Mouse (Mus musculus): Measurements from ENCODE around the gene Ffar3.
"Not testable (repeated sequence)": the region's sequence is repeated elsewhere in the genome, so short reads cannot be mapped to it uniquely, and the experiment has no call there.

Ffar3 gene

DNA sequence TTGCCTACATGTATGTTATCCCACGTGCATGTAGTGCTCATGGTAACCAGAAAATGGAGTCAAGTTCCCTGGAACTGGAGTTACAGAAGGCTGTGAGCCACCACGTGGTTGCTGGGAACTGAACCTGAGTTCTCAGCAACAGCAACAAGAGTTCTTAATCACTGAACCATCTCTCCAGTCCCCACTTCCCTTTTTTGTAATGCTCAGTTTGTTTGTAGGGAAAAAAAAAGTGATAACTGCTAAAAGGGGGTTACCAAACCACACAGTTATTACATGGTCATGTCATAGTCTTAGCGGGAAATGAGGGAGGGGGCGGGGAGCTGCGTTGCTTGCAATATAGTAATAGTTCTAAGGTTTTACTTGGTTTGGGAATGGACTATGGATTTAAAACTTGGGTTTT is 13.9 kb downstream of the Ffar3 start:
- no peak for DNase-seq

DNA sequence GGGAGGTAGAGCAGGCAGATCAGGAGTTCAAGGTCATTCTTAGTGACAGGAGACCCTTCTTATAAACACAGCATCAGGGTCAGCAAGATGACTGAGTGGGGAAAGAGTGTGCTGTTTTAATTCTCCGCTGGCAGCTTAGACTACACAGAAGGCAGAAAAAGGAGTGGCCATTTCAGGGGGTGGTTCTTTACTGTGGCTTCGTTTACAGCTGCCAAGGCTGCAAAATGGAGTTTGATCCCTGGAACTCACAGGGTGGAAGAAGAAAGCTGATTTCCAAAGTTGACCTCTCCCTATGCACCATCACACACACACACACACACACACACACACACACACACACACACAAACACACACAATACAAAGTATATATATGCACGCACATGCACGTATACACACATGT is 14.6 kb downstream of the Ffar3 start:
- no peak for DNase-seq

DNA sequence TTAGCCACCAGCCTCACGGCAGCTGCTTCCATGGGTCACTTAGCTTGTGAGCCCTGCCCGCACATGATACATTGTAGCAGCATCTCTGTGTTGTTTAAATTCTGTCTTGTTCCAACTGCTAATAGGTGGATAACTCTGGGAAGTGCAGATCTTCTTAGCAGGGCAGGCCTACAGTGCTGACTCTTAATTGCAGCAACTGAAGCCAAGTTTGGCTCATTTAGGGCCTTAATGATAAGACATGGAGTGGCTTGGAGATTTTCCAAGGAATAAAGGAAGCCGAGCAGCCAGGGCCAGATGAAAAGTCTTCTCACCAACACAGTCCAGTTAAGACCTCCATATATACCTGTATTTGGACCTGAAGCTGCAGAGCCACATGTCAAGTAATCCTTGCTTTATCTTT is 15.7 kb downstream of the Ffar3 start:
- no peak for DNase-seq

GRCm38 (mm10) chr7:30837277-30837676 is 18.7 kb downstream of the Ffar3 start:
- no peak for DNase-seq

DNA sequence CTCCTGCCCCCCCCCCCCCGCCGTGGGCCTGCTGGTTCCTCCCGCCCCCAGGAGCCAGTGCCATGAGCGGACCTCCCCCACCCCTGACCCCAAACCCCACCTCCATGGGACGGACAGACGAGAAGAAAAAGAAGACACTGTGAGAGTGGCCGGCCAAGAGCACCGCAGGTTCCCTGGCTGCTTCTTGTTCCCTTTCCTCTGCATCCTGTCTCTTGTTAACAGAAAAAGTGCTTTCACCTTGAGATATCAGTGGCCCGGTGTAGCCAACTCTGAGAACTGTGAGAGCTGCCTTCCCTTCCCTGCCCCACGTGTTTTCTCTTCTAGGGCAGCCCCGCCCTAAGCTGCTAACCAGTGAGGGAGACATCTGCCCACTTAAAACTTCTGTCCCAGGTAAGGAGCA is 23.3 kb downstream of the Ffar3 start:
- DNase-seq = not testable (repeated sequence)

- no peak for DNase-seq
These were observed 23.7 kb downstream of the Ffar3 start for GRCm38 (mm10) chr7:30832261-30832660.

- no peak for DNase-seq
These were observed 26.6 kb downstream of the Ffar3 start for GRCm38 (mm10) chr7:30829428-30829827.

- DNase-seq = not testable (repeated sequence)
These were observed 27.1 kb downstream of the Ffar3 start for GRCm38 (mm10) chr7:30828871-30829270.

DNA sequence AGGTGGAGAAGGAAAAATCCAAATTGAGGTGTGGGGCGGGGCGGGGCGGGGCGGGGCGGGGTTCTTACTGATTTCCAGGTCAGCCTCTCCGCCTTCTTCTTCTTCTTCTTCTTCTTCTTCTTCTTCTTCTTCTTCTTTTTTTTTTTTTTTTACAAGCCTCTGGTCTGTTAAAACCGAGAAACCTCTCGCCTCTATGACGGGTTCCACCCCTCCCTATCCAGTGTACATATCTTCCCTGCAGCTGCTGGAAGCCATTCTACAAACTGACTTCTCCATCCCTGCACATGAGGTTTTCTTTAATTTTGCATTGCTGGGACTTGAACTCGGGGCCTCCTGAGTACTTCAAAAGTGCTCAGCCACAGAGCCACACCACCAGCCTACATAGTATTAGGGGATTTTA is 29.3 kb downstream of the Ffar3 start:
- no peak for DNase-seq

DNA sequence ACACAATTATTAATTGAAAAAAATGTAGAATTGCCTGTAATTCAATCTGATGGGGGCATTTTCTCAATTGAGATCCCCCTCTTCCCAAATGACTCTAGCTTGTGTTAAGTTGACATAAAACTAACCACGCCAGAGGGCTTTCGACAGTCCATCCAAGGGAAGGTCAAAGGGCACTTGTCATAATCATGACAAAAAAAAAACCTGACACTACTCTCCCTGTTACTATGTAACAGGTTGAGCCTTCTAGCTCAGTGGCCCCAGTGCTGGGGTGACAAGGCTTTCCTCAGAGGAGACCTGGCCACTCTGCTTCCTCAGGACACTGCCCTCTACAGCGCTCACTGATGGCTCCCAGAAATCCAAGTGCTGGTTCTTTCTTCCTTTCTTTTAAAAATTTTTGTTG is 31.7 kb downstream of the Ffar3 start:
- DNase-seq = no peak

DNA sequence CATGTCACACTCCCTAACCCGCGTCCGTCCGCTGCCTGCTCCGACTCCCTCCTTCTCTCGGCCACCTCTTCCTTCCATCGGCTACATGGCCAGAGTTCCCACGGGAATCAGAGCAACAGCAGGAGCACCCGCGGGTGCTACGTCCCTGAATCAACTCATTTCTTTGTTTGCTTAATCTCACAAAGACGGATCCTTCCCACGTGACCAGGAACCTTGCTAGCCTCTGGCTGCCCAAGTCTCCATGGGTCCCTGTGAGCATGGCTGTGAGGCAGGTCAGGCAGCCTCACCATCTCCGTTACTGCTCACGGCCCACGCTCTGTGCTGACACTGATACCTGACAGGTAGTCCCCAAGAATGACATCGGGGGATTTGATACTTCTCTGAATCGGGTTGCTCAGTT is 32.3 kb downstream of the Ffar3 start, which contains the start of gene Ffar2:
TSS of gene Ffar2 (minus strand) at position 101 of the 400 bp plus-strand sequence.
- no peak for DNase-seq

DNA sequence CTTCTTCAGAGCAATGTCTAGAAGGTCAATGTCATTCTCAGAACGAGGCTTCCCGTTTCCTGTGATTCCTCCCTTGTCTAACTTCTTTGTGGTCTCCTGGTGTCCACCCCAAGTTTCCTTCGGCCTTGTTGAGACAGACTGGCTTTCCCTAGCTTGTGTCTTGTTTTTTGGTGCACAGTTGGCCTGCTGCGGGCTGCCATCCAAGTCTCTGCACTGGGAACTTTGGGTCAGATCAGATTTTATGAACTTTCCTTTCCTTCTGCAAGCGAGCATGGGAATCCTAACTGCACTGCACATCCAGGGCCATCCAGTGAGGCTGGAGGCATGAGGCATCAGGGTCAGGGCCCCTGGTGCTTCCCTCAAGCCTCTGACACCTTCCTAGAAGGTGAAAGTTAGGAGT is 34.4 kb downstream of the Ffar3 start:
- no peak for DNase-seq

DNA sequence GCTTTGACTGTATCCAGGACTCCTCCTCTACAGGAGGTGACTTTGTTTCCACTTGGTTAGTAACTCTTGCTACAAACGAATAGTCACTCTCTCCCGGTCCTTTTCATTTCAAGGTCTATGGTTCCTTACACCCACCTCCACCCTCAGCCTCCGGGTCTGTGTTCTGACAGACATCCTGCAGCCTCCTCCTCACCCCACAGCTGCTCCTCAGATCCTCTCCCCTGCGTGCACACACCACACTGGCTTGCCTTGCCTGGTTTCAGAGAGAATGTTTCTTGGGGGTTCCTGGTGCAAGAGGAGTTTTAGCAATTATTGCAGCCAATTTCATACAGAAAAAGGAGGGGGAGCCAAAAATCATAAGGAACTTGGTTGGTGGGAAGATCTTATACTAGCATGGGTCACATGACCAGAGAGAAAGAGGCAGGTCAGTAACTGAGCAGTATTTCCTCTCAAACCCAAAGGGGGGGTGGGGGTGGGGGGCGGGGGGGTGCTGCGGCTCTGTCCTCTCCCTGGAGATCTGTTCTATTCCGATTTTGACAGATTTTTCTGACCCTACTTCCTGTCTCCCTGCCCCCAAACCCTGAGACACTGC is 35.0 kb downstream of the Ffar3 start:
- no peak for DNase-seq

DNA sequence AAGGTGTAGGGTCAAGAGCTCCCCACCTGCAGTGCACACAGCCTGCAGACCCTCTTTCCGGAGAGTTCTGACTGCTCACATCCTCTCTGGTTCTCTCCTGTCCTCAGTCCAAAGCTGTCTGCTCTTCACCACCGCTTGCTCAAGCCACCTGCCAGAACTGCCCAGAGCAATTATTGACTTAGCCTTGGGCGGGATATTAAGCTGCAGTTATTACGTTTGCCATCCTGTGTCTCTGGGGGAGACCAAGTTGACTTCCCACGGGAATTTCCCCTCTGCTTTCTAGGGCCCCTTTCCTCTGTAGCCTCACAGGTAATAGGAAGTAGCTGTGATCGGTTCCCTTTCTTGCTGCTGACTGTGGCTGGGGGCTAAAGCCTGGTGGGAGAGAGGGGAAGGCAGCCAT is 35.8 kb downstream of the Ffar3 start:
- DNase-seq = no peak

- DNase-seq = no peak
These were observed 43.6 kb downstream of the Ffar3 start for GRCm38 (mm10) chr7:30812291-30812807.

- no peak for DNase-seq
These were observed 44.2 kb downstream of the Ffar3 start for GRCm38 (mm10) chr7:30811757-30812290.

DNA sequence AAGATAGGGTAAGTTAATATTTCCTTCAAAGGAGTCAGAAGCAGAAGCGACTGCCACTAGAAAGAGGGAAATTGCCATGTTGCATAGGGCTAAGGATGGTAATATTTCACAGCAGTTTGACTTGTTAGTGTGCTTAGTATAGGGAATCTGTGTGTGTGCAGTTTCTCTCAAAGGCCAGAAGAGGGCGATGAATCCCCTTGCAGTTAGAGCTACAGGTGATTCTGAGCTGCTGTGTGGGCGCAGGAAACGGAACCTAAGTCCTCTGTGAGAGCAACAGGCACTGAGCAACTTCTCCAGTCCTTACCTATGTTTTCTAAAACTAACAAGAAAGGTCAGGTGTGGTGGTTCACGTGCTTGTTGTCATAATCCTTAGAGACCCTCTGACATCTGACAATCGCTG is 45.7 kb downstream of the Ffar3 start:
- no peak for DNase-seq

DNA sequence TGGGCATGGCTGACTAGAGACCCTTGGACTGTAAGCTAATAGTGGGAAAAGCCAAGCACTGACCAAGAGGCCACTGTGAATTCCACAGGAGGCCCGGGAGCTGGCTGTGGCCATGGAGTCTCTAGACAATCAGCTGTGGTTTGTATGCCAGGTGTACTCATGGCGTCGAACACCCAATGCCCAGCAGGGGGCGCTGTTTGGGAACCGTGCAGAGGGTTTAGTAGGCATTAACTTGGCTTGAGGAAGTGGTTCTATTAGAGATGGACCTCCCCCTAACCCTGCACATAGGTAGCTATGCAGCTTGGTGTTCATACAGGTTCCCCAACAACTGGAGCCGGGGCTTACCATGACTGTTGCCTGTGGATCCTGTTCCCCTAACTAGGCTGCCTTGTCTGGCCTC is 50.1 kb downstream of the Ffar3 start:
- peak; percentile 50 for DNase-seq

All from lung, postnatal 14 days (tissue).